Mouse (Mus musculus): ENCODE results near the gene Bmp8b.
"Not testable (repeated sequence)": the region's sequence is repeated elsewhere in the genome, so short reads cannot be mapped to it uniquely, and the experiment has no call there.

Bmp8b gene

GRCm38 (mm10) chr4:123104651-123105450 is at the start of gene Bmp8b:
TSS of gene Bmp8b (plus strand) at chr4:123105165.
- no peak for DNase-seq (ENCODE audit: low spot score in 2 of 2)

- no peak for DNase-seq (ENCODE audit: low spot score in 2 of 2)
Measured at GRCm38 (mm10) chr4:123056560-123057109, 48.3 kb upstream of the Bmp8b start.

- DNase-seq (ENCODE audit: low spot score in 2 of 2): no peak
Measured at GRCm38 (mm10) chr4:123057957-123058356, 47.0 kb upstream of the Bmp8b start.

GRCm38 (mm10) chr4:123061744-123062143 is 43.2 kb upstream of the Bmp8b start:
- DNase-seq (ENCODE audit: low spot score in 2 of 2): no peak

- DNase-seq (ENCODE audit: low spot score in 2 of 2): no peak
Measured at GRCm38 (mm10) chr4:123068646-123069045, 36.3 kb upstream of the Bmp8b start.

- no peak for DNase-seq (ENCODE audit: low spot score in 2 of 2)
Measured at GRCm38 (mm10) chr4:123071266-123071966, 33.5 kb upstream of the Bmp8b start.

- DNase-seq (ENCODE audit: low spot score in 2 of 2): no peak
Measured at GRCm38 (mm10) chr4:123076928-123077327, 28.0 kb upstream of the Bmp8b start.

- no peak for DNase-seq (ENCODE audit: low spot score in 2 of 2)
Measured at GRCm38 (mm10) chr4:123078231-123078630, 26.7 kb upstream of the Bmp8b start.

- DNase-seq (ENCODE audit: low spot score in 2 of 2): no peak
Measured at GRCm38 (mm10) chr4:123080791-123081190, 24.2 kb upstream of the Bmp8b start.

GRCm38 (mm10) chr4:123082283-123083163 is 22.4 kb upstream of the Bmp8b start:
- DNase-seq (ENCODE audit: low spot score in 2 of 2): peak in 1 of 2 experiments; percentile 43

- no peak for DNase-seq (ENCODE audit: low spot score in 2 of 2)
Measured at GRCm38 (mm10) chr4:123083323-123083902, 21.6 kb upstream of the Bmp8b start.

GRCm38 (mm10) chr4:123085290-123085689 is 19.7 kb upstream of the Bmp8b start:
- no peak for DNase-seq (ENCODE audit: low spot score in 2 of 2)

- DNase-seq (ENCODE audit: low spot score in 2 of 2): no peak
Measured at GRCm38 (mm10) chr4:123086381-123086780, 18.6 kb upstream of the Bmp8b start.

- DNase-seq (ENCODE audit: low spot score in 2 of 2): no peak
Measured at GRCm38 (mm10) chr4:123092621-123093020, 12.3 kb upstream of the Bmp8b start.

- no peak for DNase-seq (ENCODE audit: low spot score in 2 of 2)
Measured at GRCm38 (mm10) chr4:123093064-123093776, 11.7 kb upstream of the Bmp8b start.

GRCm38 (mm10) chr4:123093869-123094268 is 11.1 kb upstream of the Bmp8b start:
- no peak for DNase-seq (ENCODE audit: low spot score in 2 of 2)

- no peak for DNase-seq (ENCODE audit: low spot score in 2 of 2)
Measured at GRCm38 (mm10) chr4:123105451-123105790, 456 bp downstream of the Bmp8b start.

- DNase-seq (ENCODE audit: low spot score in 2 of 2): not testable (repeated sequence)
Measured at GRCm38 (mm10) chr4:123105929-123106328, 964 bp downstream of the Bmp8b start.

- DNase-seq (ENCODE audit: low spot score in 2 of 2): no peak
Measured at GRCm38 (mm10) chr4:123106864-123107263, 1.9 kb downstream of the Bmp8b start.

- DNase-seq (ENCODE audit: low spot score in 2 of 2): no peak
Measured at GRCm38 (mm10) chr4:123108056-123108455, 3.1 kb downstream of the Bmp8b start.

- DNase-seq (ENCODE audit: low spot score in 2 of 2): no peak
Measured at GRCm38 (mm10) chr4:123110751-123111150, 5.8 kb downstream of the Bmp8b start.
